Mouse (Mus musculus) intestine, postnatal 0 days (tissue): Measurements from ENCODE around the gene Men1. TPM values are rescaled to one million over a fixed set of nuclear protein-coding genes. Genes with fewer than 3 reads are reported as not detected.

Experiments used
- ATAC-seq: fragments of 200-750 bp; cut with Nextera tagmentation; 2 replicates; pipeline ENCODE4 v1.8.0; 2017; ENCODE audit warnings: mild to moderate bottlenecking, moderate TSS enrichment, moderate library complexity
- H3K27ac ChIP-seq: fragments of 300-500 bp; sonication (generic); 2 replicates; pipeline ENCODE4 v1.5.1; 2014; ENCODE audit warnings: mild to moderate bottlenecking, low read depth, low read length, moderate library complexity
- H3K27me3 ChIP-seq: fragments of 300-500 bp; sonication (generic); replicated peaks from 2 replicates; pipeline ENCODE4 v1.6.1; 2014; ENCODE audit warnings: low read length, mixed read lengths; ENCODE audit not compliant: control insufficient read depth, insufficient read depth
- H3K36me3 ChIP-seq: fragments of 300-500 bp; sonication (generic); 2 replicates; pipeline ENCODE4 v1.6.1; 2014; ENCODE audit warnings: mild to moderate bottlenecking, moderate library complexity; ENCODE audit not compliant: control insufficient read depth, insufficient read depth
- H3K4me1 ChIP-seq: fragments of 300-500 bp; sonication (generic); replicated peaks from 2 replicates; pipeline ENCODE4 v1.6.1; 2014; ENCODE audit warnings: antibody characterized with exemption, low read length, mixed read lengths; ENCODE audit not compliant: control insufficient read depth, insufficient read depth
- H3K4me2 ChIP-seq: fragments of 300-500 bp; sonication (generic); replicated peaks from 2 replicates; pipeline ENCODE4 v1.6.1; 2014; ENCODE audit warnings: low read depth, mild to moderate bottlenecking, moderate library complexity
- H3K4me3 ChIP-seq: fragments of 300-500 bp; sonication (generic); 2 replicates; pipeline ENCODE4 v1.5.1; 2014; ENCODE audit warnings: low read depth, low read length
- H3K9ac ChIP-seq: fragments of 300-500 bp; sonication (generic); 2 replicates; pipeline ENCODE4 v1.6.1; 2014; ENCODE audit warnings: mild to moderate bottlenecking, low read depth, low read length
- H3K9me3 ChIP-seq: fragments of 300-500 bp; sonication (generic); 2 replicates; pipeline ENCODE4 v1.6.1; 2016; ENCODE audit warnings: mixed run types; ENCODE audit not compliant: control insufficient read depth
- CTCF ChIP-seq: sonication (generic); IDR thresholded peaks from 2 replicates; pipeline ENCODE4 v1.5.1; 2016; ENCODE audit warnings: low read depth, mild to moderate bottlenecking, control low read depth, antibody characterized with exemption, moderate library complexity
- WGBS: fragments of 180-500 bp; shearing (Covaris S2); extraction: QIAGEN DNeasy Blood & Tissue Kit; methylation state at CpG from one replicate; pipeline ENCODE4 v1.1.7; 2014; 5-methylcytosine and 5-hydroxymethylcytosine counted together
- polyA plus RNA-seq: library from polyadenylated mRNA; unstranded; fragments of >200 nt; fragmentation: Nextera tagmentation; extraction: Ambion mirVana; gene quantifications from 2 replicates; pipeline ENCODE4 v1.2.1, GENCODE M21; 2015

Men1 gene
- polyA plus RNA-seq, 1 experiment from 2014 or later: 17.1 TPM

DNA sequence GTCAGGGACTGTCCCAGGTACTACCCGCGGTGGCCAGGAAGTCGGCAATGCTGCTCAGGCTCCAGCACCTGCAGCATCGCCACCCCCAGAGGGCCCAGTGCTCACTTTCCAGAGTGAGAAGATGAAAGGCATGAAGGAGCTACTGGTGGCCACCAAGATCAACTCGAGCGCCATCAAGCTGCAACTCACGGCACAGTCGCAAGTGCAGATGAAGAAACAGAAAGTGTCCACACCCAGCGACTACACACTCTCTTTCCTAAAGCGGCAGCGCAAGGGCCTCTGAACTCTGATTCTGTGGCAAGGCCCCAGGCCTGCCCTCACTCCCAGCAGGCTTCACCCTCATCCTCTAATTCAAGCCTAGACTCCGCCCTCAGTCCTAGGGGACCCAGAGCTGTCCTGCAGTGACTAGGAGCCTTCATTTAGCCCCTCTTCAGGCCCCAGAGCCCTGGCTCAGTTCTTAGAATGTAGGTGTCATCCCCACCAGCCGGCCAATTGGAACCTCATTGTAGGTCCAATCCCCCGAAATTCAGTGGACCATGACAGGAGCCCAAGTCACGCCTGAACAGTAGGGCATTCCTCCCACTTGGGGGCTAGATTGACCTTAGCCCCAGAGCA is 5.2 kb downstream of the Men1 start:
- Histone ChIP-seq H3K27ac (0 out of 2 replicates have a peak overlapping the region, but pooled peaks have one; percentile 21), H3K4me1 (no peaks in the 10 kb centered on the region), H3K27me3 (no peaks in the 10 kb centered on the region), H3K9ac (no peak overlapping the region), H3K9me3 (no peaks in the 10 kb centered on the region), H3K4me3 (no peak overlapping the region), H3K4me2 (peak overlapping the region; percentile 100), H3K36me3 (peaks cover 44% of the 10 kb centered on the region)
- ATAC-seq: no peak; the same call in 1 of the 2 replicates
- TF ChIP-seq CTCF: peak; percentile 57
- 61% methylated on average over 15 of the region's 15 CpGs for WGBS

DNA sequence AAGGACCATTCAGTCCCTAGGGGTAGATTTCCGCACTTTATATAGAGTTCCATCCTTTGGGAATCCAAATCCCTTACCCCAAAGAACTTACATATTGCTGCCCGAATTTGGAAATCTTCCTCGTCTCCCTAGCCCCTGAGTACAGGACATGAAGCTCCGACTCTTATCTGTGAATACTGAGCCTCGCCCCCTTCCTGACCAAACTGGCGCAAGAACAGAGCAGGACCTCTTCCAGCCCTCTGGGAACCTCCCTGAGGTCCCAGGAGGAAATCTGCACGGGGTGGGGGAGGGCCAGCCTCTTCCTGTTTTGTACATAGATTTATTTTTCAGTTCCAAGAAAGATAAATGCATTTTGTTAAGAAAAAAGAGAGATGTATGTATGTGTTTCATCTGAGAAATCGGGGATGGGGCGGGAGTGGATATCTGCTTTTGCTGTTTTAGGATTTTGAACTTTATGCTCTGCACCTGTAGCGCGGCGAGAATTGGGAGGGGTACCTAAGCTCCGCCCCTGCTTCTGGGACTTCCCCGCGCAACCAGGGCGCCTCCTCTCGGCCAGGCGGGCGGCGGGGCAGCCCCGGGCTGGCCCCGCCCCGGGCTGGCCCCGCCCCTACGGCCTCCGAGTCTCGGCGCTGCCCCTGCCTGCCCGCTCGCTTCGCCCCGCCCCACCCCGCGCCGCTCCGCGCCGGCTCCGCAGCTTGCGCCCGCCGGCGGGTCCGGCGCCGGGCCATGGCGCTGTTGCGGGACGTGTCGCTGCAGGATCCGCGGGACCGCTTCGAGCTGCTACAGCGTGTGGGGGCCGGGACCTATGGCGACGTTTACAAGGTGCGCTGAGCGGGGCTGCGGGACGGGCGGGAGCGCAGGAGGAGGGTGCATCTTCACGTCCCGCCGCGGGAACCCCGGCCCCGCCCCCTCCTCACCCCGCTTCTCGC is 6.0 kb downstream of the Men1 start, which contains the start of gene Map4k2:
Gene Map4k2, plus strand, starts transcription at position 612 of the 929 bp plus-strand sequence.
- TF ChIP-seq CTCF: peak; percentile 57
- Histone ChIP-seq H3K4me1 (no peaks in the 10 kb centered on the region), H3K36me3 (peaks cover 51% of the 10 kb centered on the region), H3K27ac (peak within 1 kb of the TSS; percentile 21; the same call in 1 of the 2 replicates), H3K4me3 (peak within 1 kb of the TSS; percentile 72), H3K4me2 (peak within 1 kb of the TSS; percentile 100), H3K27me3 (no peaks in the 10 kb centered on the region), H3K9ac (peak within 1 kb of the TSS; percentile 63), H3K9me3 (no peaks in the 10 kb centered on the region)
- ATAC-seq: peak; percentile 82
- WGBS: 4% methylated on average over 64 of the region's 72 CpGs

DNA sequence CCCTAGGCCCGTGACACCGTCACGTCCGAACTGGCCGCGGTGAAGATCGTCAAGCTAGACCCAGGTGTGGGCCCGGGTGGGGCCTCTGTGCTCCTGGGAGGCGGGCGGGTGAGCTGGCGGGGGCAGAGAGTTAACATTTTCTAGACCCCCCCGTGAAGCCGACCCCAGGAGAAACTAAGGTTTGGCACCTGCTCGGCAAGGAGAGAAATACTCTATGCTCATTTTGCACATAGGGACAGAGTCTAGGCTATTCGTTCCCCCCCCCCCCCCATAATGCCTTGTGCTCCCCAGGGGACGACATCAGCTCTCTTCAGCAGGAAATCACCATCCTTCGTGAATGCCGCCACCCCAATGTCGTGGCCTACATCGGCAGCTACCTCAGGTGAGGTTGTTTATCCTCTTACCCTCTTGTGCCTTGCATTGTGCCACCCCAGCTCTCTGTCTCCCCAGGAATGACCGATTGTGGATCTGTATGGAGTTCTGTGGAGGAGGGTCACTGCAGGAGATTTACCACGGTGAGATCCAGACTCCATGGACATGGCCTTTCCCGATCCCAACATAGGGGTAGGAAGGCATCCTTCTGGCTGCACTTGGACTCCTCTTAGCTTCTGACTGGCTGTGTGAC is 6.8 kb downstream of the Men1 start:
- 12% methylated on average over 16 of the region's 23 CpGs for WGBS
- H3K4me2 ChIP-seq: peak overlapping the region; percentile 100
- peak overlapping the region; percentile 63 for H3K9ac ChIP-seq
- no peak overlapping the region for H3K27ac ChIP-seq
- no peaks in the 10 kb centered on the region for H3K9me3 ChIP-seq
- TF ChIP-seq CTCF: no peak
- H3K36me3 ChIP-seq: peaks cover 59% of the 10 kb centered on the region
- H3K4me3 ChIP-seq: peak overlapping the region; percentile 72
- no peaks in the 10 kb centered on the region for H3K4me1 ChIP-seq
- ATAC-seq: no peak; the same call in 1 of the 2 replicates
- no peaks in the 10 kb centered on the region for H3K27me3 ChIP-seq

DNA sequence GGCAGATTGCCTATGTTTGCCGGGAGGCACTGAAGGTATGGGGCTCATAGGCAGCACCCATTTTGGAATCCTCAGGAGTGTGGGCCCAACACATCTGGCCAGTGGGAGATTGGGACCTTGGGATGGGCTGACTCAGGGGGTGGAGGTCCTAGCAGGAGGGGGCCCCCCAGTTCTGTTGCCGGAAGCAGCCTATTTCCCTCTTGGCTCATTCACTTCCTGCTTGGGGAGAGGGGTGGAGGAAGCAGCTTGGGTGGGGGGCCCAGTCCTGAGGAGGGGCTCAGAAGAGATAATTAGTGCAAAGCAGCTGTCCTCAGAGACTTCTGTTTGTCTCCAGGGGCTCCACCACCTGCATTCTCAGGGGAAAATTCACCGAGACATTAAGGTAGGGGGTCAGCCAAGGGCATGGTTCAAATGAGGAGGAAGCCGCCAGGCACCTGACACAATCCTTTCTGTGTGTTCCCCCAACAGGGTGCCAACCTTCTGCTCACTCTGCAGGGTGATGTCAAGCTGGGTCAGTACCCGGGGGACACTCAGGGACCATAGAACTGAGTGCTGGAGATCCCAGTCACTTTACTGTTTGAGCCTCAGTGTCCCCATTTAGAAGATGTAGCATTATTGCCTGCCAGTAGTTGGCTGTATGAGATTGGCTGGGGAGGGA is 7.6 kb downstream of the Men1 start:
- 75% methylated on average over 5 of the region's 5 CpGs for WGBS
- no peaks in the 10 kb centered on the region for H3K4me1 ChIP-seq
- no peak overlapping the region for H3K9ac ChIP-seq
- TF ChIP-seq CTCF: no peak
- peaks cover 58% of the 10 kb centered on the region for H3K36me3 ChIP-seq
- H3K9me3 ChIP-seq: no peaks in the 10 kb centered on the region
- no peak for ATAC-seq
- H3K4me2 ChIP-seq: no peak overlapping the region
- H3K27me3 ChIP-seq: no peaks in the 10 kb centered on the region
- no peak overlapping the region for H3K27ac ChIP-seq
- no peak overlapping the region for H3K4me3 ChIP-seq

DNA sequence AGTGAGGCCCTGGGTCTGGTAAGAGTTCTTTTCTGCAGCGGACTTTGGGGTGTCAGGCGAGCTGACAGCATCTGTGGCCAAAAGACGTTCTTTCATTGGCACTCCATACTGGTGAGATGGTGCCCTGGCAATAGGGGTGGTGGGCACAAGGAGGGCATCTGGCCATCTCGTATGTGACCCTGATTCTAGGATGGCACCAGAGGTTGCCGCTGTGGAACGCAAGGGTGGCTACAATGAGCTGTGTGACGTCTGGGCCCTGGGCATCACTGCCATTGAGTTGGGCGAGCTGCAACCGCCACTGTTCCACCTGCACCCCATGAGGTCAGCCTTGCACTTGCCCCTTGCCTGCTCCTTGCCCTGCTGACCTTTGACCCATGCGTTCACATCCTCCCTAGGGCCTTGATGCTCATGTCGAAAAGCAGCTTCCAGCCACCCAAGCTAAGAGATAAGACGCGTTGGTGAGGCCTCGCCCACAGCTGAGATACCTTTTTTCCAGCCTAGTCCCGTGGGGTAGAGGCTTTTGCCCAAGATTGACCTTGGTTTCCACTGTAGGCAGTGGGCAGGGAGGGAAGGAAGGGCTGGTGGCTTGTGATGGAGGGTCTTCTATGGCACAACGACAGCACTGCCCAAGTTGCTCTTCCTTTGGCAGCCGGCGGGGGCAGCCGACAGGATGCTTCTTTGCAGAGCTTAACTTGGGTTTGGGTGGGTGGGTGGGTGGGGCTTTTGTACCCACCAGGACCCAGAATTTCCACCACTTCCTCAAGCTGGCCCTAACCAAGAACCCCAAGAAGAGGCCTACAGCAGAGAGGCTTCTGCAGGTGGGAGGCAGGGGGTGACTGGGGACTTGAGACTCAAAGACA is 8.5 kb downstream of the Men1 start:
- no peak for ATAC-seq
- Histone ChIP-seq H3K36me3 (peaks cover 52% of the 10 kb centered on the region), H3K4me2 (no peak overlapping the region), H3K4me1 (no peaks in the 10 kb centered on the region), H3K9ac (no peak overlapping the region), H3K27ac (no peak overlapping the region), H3K4me3 (no peak overlapping the region), H3K9me3 (no peaks in the 10 kb centered on the region), H3K27me3 (no peaks in the 10 kb centered on the region)
- 69% methylated on average over 19 of the region's 19 CpGs for WGBS
- TF ChIP-seq CTCF: 0 out of 2 replicates have a peak, but pooled peaks have one; percentile 9
